Mouse (Mus musculus): ENCODE measurements at regions not wholly inside any gene's neighbourhood (a gene's known extent, or its start where the extent isn't known, plus 50 kb on each side); places are given as distances from the start of the nearest gene placed in this dataset.

GRCm38 (mm10) chr7:83481655-83482054 is 103.1 kb upstream of the Tmc3 start:
- no peak overlapping the region for H3K4me3 ChIP-seq (ENCODE audit: control insufficient read depth, insufficient read depth, low read length)
- H3K27me3 ChIP-seq (ENCODE audit: control insufficient read depth, insufficient read depth, low read length), result no peaks in the 10 kb centered on the region
- TF ChIP-seq CTCF (IDR thresholded peaks at IDR 0.05; ENCODE audit: borderline replicate concordance, control insufficient read depth, extremely low read depth, insufficient read depth, low read length, poor library complexity) (no peak), POLR2A (IDR thresholded peaks at IDR 0.05; ENCODE audit: control insufficient read depth, extremely low read depth, insufficient read depth, low read length, poor library complexity) (no peak)
- no peak overlapping the region for H3K27ac ChIP-seq (ENCODE audit: control insufficient read depth, insufficient read depth, low read length)
- no peak for DNase-seq
- H3K36me3 ChIP-seq (ENCODE audit: control insufficient read depth, insufficient read depth, low read length), result no peaks in the 10 kb centered on the region
- H3K4me1 ChIP-seq (replicated peaks; ENCODE audit: control insufficient read depth, insufficient read depth, low read length), result no peaks in the 10 kb centered on the region

- Histone ChIP-seq H3K4me1 (replicated peaks; ENCODE audit: control insufficient read depth, insufficient read depth, low read length) (no peaks in the 10 kb centered on the region), H3K36me3 (ENCODE audit: control insufficient read depth, insufficient read depth, low read length) (no peaks in the 10 kb centered on the region), H3K27ac (ENCODE audit: control insufficient read depth, insufficient read depth, low read length) (no peak overlapping the region), H3K27me3 (ENCODE audit: control insufficient read depth, insufficient read depth, low read length) (no peaks in the 10 kb centered on the region), H3K4me3 (ENCODE audit: control insufficient read depth, insufficient read depth, low read length) (no peak overlapping the region)
- TF ChIP-seq POLR2A (IDR thresholded peaks at IDR 0.05; ENCODE audit: control insufficient read depth, extremely low read depth, insufficient read depth, low read length, poor library complexity) (no peak), CTCF (IDR thresholded peaks at IDR 0.05; ENCODE audit: borderline replicate concordance, control insufficient read depth, extremely low read depth, insufficient read depth, low read length, poor library complexity) (no peak)
- 19% methylated on average over 3 of the region's 3 CpGs for WGBS
- DNase-seq, result no peak
These were observed 102.5 kb upstream of the Tmc3 start for GRCm38 (mm10) chr7:83482254-83482653.

GRCm38 (mm10) chr7:83482671-83483304 is 101.9 kb upstream of the Tmc3 start:
- Histone ChIP-seq H3K27ac (ENCODE audit: control insufficient read depth, insufficient read depth, low read length) (no peak overlapping the region), H3K36me3 (ENCODE audit: control insufficient read depth, insufficient read depth, low read length) (no peaks in the 10 kb centered on the region), H3K27me3 (ENCODE audit: control insufficient read depth, insufficient read depth, low read length) (no peaks in the 10 kb centered on the region), H3K4me3 (ENCODE audit: control insufficient read depth, insufficient read depth, low read length) (no peak overlapping the region), H3K4me1 (replicated peaks; ENCODE audit: control insufficient read depth, insufficient read depth, low read length) (no peaks in the 10 kb centered on the region)
- no peak for DNase-seq
- 22% methylated on average over 7 of the region's 7 CpGs for WGBS
- TF ChIP-seq POLR2A (IDR thresholded peaks at IDR 0.05; ENCODE audit: control insufficient read depth, extremely low read depth, insufficient read depth, low read length, poor library complexity) (no peak), CTCF (IDR thresholded peaks at IDR 0.05; ENCODE audit: borderline replicate concordance, control insufficient read depth, extremely low read depth, insufficient read depth, low read length, poor library complexity) (no peak)

- WGBS, result 71% methylated on average over 2 of the region's 2 CpGs
- Histone ChIP-seq H3K36me3 (ENCODE audit: control insufficient read depth, insufficient read depth, low read length) (no peaks in the 10 kb centered on the region), H3K4me3 (ENCODE audit: control insufficient read depth, insufficient read depth, low read length) (no peak overlapping the region), H3K27me3 (ENCODE audit: control insufficient read depth, insufficient read depth, low read length) (no peaks in the 10 kb centered on the region), H3K27ac (ENCODE audit: control insufficient read depth, insufficient read depth, low read length) (no peak overlapping the region), H3K4me1 (replicated peaks; ENCODE audit: control insufficient read depth, insufficient read depth, low read length) (no peaks in the 10 kb centered on the region)
- DNase-seq, result no peak
- TF ChIP-seq POLR2A (IDR thresholded peaks at IDR 0.05; ENCODE audit: control insufficient read depth, extremely low read depth, insufficient read depth, low read length, poor library complexity), result no peak
These were observed 98.5 kb upstream of the Tmc3 start for GRCm38 (mm10) chr7:83486156-83486750.

GRCm38 (mm10) chr7:83489790-83490189 is 94.9 kb upstream of the Tmc3 start:
- Histone ChIP-seq H3K36me3 (ENCODE audit: control insufficient read depth, insufficient read depth, low read length) (no peaks in the 10 kb centered on the region), H3K27ac (ENCODE audit: control insufficient read depth, insufficient read depth, low read length) (no peak overlapping the region), H3K4me1 (replicated peaks; ENCODE audit: control insufficient read depth, insufficient read depth, low read length) (no peaks in the 10 kb centered on the region), H3K27me3 (ENCODE audit: control insufficient read depth, insufficient read depth, low read length) (no peaks in the 10 kb centered on the region), H3K4me3 (ENCODE audit: control insufficient read depth, insufficient read depth, low read length) (no peak overlapping the region)
- no peak for TF ChIP-seq CTCF (IDR thresholded peaks at IDR 0.05; ENCODE audit: borderline replicate concordance, control insufficient read depth, extremely low read depth, insufficient read depth, low read length, poor library complexity)
- TF ChIP-seq POLR2A (IDR thresholded peaks at IDR 0.05; ENCODE audit: control insufficient read depth, extremely low read depth, insufficient read depth, low read length, poor library complexity), result no peak
- no peak for DNase-seq
- 84% methylated on average over 1 of the region's 1 CpGs for WGBS

- no peak overlapping the region for H3K4me3 ChIP-seq (ENCODE audit: control insufficient read depth, insufficient read depth, low read length)
- no peaks in the 10 kb centered on the region for H3K4me1 ChIP-seq (replicated peaks; ENCODE audit: control insufficient read depth, insufficient read depth, low read length)
- H3K27me3 ChIP-seq (ENCODE audit: control insufficient read depth, insufficient read depth, low read length), result no peaks in the 10 kb centered on the region
- H3K36me3 ChIP-seq (ENCODE audit: control insufficient read depth, insufficient read depth, low read length), result no peaks in the 10 kb centered on the region
- H3K27ac ChIP-seq (ENCODE audit: control insufficient read depth, insufficient read depth, low read length), result no peak overlapping the region
- no peak for DNase-seq
- TF ChIP-seq CTCF (IDR thresholded peaks at IDR 0.05; ENCODE audit: borderline replicate concordance, control insufficient read depth, extremely low read depth, insufficient read depth, low read length, poor library complexity) (no peak), POLR2A (IDR thresholded peaks at IDR 0.05; ENCODE audit: control insufficient read depth, extremely low read depth, insufficient read depth, low read length, poor library complexity) (no peak)
- WGBS, result 79% methylated on average over 2 of the region's 2 CpGs
These were observed 79.6 kb upstream of the Tmc3 start for GRCm38 (mm10) chr7:83504996-83505645.
